Mouse (Mus musculus): ENCODE data around the gene Mdga2. TPM values are rescaled to one million over a fixed set of nuclear protein-coding genes. Genes with fewer than 3 reads are reported as not detected.
A peak's percentile ranks its signal among the peaks of the same experiment; 100 is the strongest.

The Mdga2 gene
- polyA plus RNA-seq, 1 experiment from 2014 or later = 1.0 TPM

- Histone ChIP-seq H3K4me3 (replicated peaks) (no peak overlapping the region), H3K4me1 (replicated peaks) (no peaks in the 10 kb centered on the region), H3K27ac (no peak overlapping the region), H3K27me3 (replicated peaks) (0 out of 2 replicates have a peak, but pooled peaks cover 3% of the 10 kb centered on the region), H3K9me3 (no peaks in the 10 kb centered on the region), H3K36me3 (no peaks in the 10 kb centered on the region), H3K9ac (no peak overlapping the region), H3K4me2 (replicated peaks) (no peak overlapping the region)
- 82% methylated on average over 3 of the region's 3 CpGs for WGBS
- no peak for ATAC-seq
Observed at GRCm38 (mm10) chr12:67141605-67142004, 80.7 kb downstream of the Mdga2 start.

GRCm38 (mm10) chr12:67140131-67140530 lies 82.2 kb downstream of the Mdga2 start:
- H3K4me1 ChIP-seq (replicated peaks) = no peaks in the 10 kb centered on the region
- no peaks in the 10 kb centered on the region for H3K36me3 ChIP-seq
- no peaks in the 10 kb centered on the region for H3K9me3 ChIP-seq
- no peak overlapping the region for H3K27ac ChIP-seq
- no peak overlapping the region for H3K9ac ChIP-seq
- H3K27me3 ChIP-seq (replicated peaks) = 0 out of 2 replicates have a peak, but pooled peaks cover 3% of the 10 kb centered on the region
- no peak for ATAC-seq
- no peak overlapping the region for H3K4me3 ChIP-seq (replicated peaks)
- 85% methylated on average over 3 of the region's 3 CpGs for WGBS
- H3K4me2 ChIP-seq (replicated peaks) = no peak overlapping the region

- Histone ChIP-seq H3K27ac (no peak overlapping the region), H3K9me3 (no peaks in the 10 kb centered on the region), H3K9ac (no peak overlapping the region), H3K4me2 (replicated peaks) (no peak overlapping the region), H3K4me3 (replicated peaks) (no peak overlapping the region), H3K36me3 (no peaks in the 10 kb centered on the region), H3K4me1 (replicated peaks) (no peaks in the 10 kb centered on the region), H3K27me3 (replicated peaks) (no peaks in the 10 kb centered on the region)
- ATAC-seq = peak; percentile 78
- 65% methylated on average over 2 of the region's 2 CpGs for WGBS
Observed at GRCm38 (mm10) chr12:67127457-67127856, 94.9 kb downstream of the Mdga2 start.

GRCm38 (mm10) chr12:67123874-67124273 lies 98.5 kb downstream of the Mdga2 start:
- H3K4me2 ChIP-seq (replicated peaks) = 0 out of 2 replicates have a peak overlapping the region, but pooled peaks have one; percentile 1
- no peak overlapping the region for H3K27ac ChIP-seq
- no peaks in the 10 kb centered on the region for H3K4me1 ChIP-seq (replicated peaks)
- H3K9ac ChIP-seq = no peak overlapping the region
- 34% methylated on average over 3 of the region's 3 CpGs for WGBS
- H3K9me3 ChIP-seq = no peaks in the 10 kb centered on the region
- peak; percentile 85 for ATAC-seq
- no peaks in the 10 kb centered on the region for H3K27me3 ChIP-seq (replicated peaks)
- no peaks in the 10 kb centered on the region for H3K36me3 ChIP-seq
- no peak overlapping the region for H3K4me3 ChIP-seq (replicated peaks)

GRCm38 (mm10) chr12:67118652-67119515 lies 103.5 kb downstream of the Mdga2 start:
- WGBS = 80% methylated on average over 6 of the region's 6 CpGs
- no peaks in the 10 kb centered on the region for H3K36me3 ChIP-seq
- H3K4me3 ChIP-seq (replicated peaks) = no peak overlapping the region
- H3K4me2 ChIP-seq (replicated peaks) = no peak overlapping the region
- no peaks in the 10 kb centered on the region for H3K9me3 ChIP-seq
- ATAC-seq = no peak
- H3K27me3 ChIP-seq (replicated peaks) = no peaks in the 10 kb centered on the region
- H3K9ac ChIP-seq = no peak overlapping the region
- H3K27ac ChIP-seq = no peak overlapping the region
- H3K4me1 ChIP-seq (replicated peaks) = no peaks in the 10 kb centered on the region

GRCm38 (mm10) chr12:67104171-67104570 lies 118.2 kb downstream of the Mdga2 start:
- ATAC-seq = no peak
- no peak overlapping the region for H3K4me2 ChIP-seq (replicated peaks)
- no peak overlapping the region for H3K9ac ChIP-seq
- no peaks in the 10 kb centered on the region for H3K9me3 ChIP-seq
- H3K36me3 ChIP-seq = no peaks in the 10 kb centered on the region
- H3K4me3 ChIP-seq (replicated peaks) = no peak overlapping the region
- 80% methylated on average over 3 of the region's 3 CpGs for WGBS
- H3K27me3 ChIP-seq (replicated peaks) = no peaks in the 10 kb centered on the region
- H3K27ac ChIP-seq = no peak overlapping the region
- no peaks in the 10 kb centered on the region for H3K4me1 ChIP-seq (replicated peaks)

GRCm38 (mm10) chr12:67094414-67094813 lies 127.9 kb downstream of the Mdga2 start:
- no peak overlapping the region for H3K9ac ChIP-seq
- no peak for ATAC-seq
- H3K4me2 ChIP-seq (replicated peaks) = no peak overlapping the region
- H3K27ac ChIP-seq = no peak overlapping the region
- H3K4me3 ChIP-seq (replicated peaks) = no peak overlapping the region
- H3K4me1 ChIP-seq (replicated peaks) = no peaks in the 10 kb centered on the region
- no peaks in the 10 kb centered on the region for H3K36me3 ChIP-seq
- no peaks in the 10 kb centered on the region for H3K27me3 ChIP-seq (replicated peaks)
- H3K9me3 ChIP-seq = no peaks in the 10 kb centered on the region

GRCm38 (mm10) chr12:67090420-67090965 lies 131.9 kb downstream of the Mdga2 start:
- Histone ChIP-seq H3K4me1 (replicated peaks) (no peaks in the 10 kb centered on the region), H3K36me3 (no peaks in the 10 kb centered on the region), H3K9me3 (no peaks in the 10 kb centered on the region), H3K27ac (no peak overlapping the region), H3K27me3 (replicated peaks) (no peaks in the 10 kb centered on the region), H3K9ac (no peak overlapping the region), H3K4me2 (replicated peaks) (no peak overlapping the region), H3K4me3 (replicated peaks) (no peak overlapping the region)
- ATAC-seq = no peak
- 45% methylated on average over 2 of the region's 2 CpGs for WGBS

- H3K36me3 ChIP-seq = no peaks in the 10 kb centered on the region
- H3K4me3 ChIP-seq (replicated peaks) = no peak overlapping the region
- no peaks in the 10 kb centered on the region for H3K9me3 ChIP-seq
- no peaks in the 10 kb centered on the region for H3K4me1 ChIP-seq (replicated peaks)
- 56% methylated on average over 19 of the region's 19 CpGs for WGBS
- no peak overlapping the region for H3K27ac ChIP-seq
- no peaks in the 10 kb centered on the region for H3K27me3 ChIP-seq (replicated peaks)
- no peak overlapping the region for H3K4me2 ChIP-seq (replicated peaks)
- ATAC-seq = peak; percentile 96
- no peak overlapping the region for H3K9ac ChIP-seq
Observed at GRCm38 (mm10) chr12:67059136-67060014, 163.0 kb downstream of the Mdga2 start.

- WGBS = 86% methylated on average over 3 of the region's 3 CpGs
- Histone ChIP-seq H3K27me3 (replicated peaks) (no peaks in the 10 kb centered on the region), H3K4me3 (replicated peaks) (no peak overlapping the region), H3K27ac (no peak overlapping the region), H3K4me2 (replicated peaks) (no peak overlapping the region), H3K4me1 (replicated peaks) (no peaks in the 10 kb centered on the region), H3K9ac (no peak overlapping the region), H3K36me3 (no peaks in the 10 kb centered on the region), H3K9me3 (no peaks in the 10 kb centered on the region)
- ATAC-seq = no peak
Observed at GRCm38 (mm10) chr12:67056621-67057020, 165.7 kb downstream of the Mdga2 start.

- H3K4me3 ChIP-seq (replicated peaks) = no peak overlapping the region
- no peak for ATAC-seq
- no peaks in the 10 kb centered on the region for H3K36me3 ChIP-seq
- H3K9me3 ChIP-seq = no peaks in the 10 kb centered on the region
- WGBS = 73% methylated on average over 8 of the region's 8 CpGs
- no peaks in the 10 kb centered on the region for H3K4me1 ChIP-seq (replicated peaks)
- no peaks in the 10 kb centered on the region for H3K27me3 ChIP-seq (replicated peaks)
- H3K9ac ChIP-seq = no peak overlapping the region
- H3K27ac ChIP-seq = no peak overlapping the region
- no peak overlapping the region for H3K4me2 ChIP-seq (replicated peaks)
Observed at GRCm38 (mm10) chr12:67045099-67045750, 177.1 kb downstream of the Mdga2 start.

- no peak overlapping the region for H3K27ac ChIP-seq
- 77% methylated on average over 4 of the region's 4 CpGs for WGBS
- no peak overlapping the region for H3K4me2 ChIP-seq (replicated peaks)
- no peak overlapping the region for H3K4me3 ChIP-seq (replicated peaks)
- H3K9ac ChIP-seq = no peak overlapping the region
- H3K36me3 ChIP-seq = no peaks in the 10 kb centered on the region
- H3K27me3 ChIP-seq (replicated peaks) = no peaks in the 10 kb centered on the region
- no peaks in the 10 kb centered on the region for H3K9me3 ChIP-seq
- no peaks in the 10 kb centered on the region for H3K4me1 ChIP-seq (replicated peaks)
- no peak for ATAC-seq
Observed at GRCm38 (mm10) chr12:67041865-67042264, 180.5 kb downstream of the Mdga2 start.

Data from intestine, embryonic 15.5 days (tissue).